Mouse (Mus musculus) forebrain, embryonic 12.5 days (tissue): ENCODE data around the gene Kctd14. TPM values are rescaled to one million over a fixed set of nuclear protein-coding genes. Genes with fewer than 3 reads are reported as not detected.

Experiments
- ATAC-seq: fragments of 200-750 bp; cut with Nextera tagmentation; 2 replicates; pipeline ENCODE4 v1.8.0; 2017; ENCODE audit warnings: moderate TSS enrichment; ENCODE audit not compliant: low FRiP score
- H3K27ac ChIP-seq: fragments of 300-500 bp; sonication (generic); 2 replicates; pipeline ENCODE4 v1.5.1; 2016; ENCODE audit warnings: mild to moderate bottlenecking
- H3K27me3 ChIP-seq: fragments of 300-500 bp; sonication (generic); 2 replicates; pipeline ENCODE4 v1.6.1; 2016; ENCODE audit warnings: mild to moderate bottlenecking
- H3K36me3 ChIP-seq: fragments of 300-500 bp; sonication (generic); replicated peaks from 2 replicates; pipeline ENCODE4 v1.6.1; 2016; ENCODE audit warnings: mild to moderate bottlenecking
- H3K4me1 ChIP-seq: fragments of 300-500 bp; sonication (generic); 2 replicates; pipeline ENCODE4 v1.6.1; 2016
- H3K4me2 ChIP-seq: fragments of 300-500 bp; sonication (generic); 2 replicates; pipeline ENCODE4 v1.6.1; 2016; ENCODE audit warnings: mild to moderate bottlenecking, moderate library complexity
- H3K4me3 ChIP-seq: fragments of 300-500 bp; sonication (generic); replicated peaks from 2 replicates; pipeline ENCODE4 v1.5.1; 2016; ENCODE audit warnings: mild to moderate bottlenecking
- H3K9ac ChIP-seq: fragments of 300-500 bp; sonication (generic); 2 replicates; pipeline ENCODE4 v1.6.1; 2016; ENCODE audit warnings: mild to moderate bottlenecking
- H3K9me3 ChIP-seq: fragments of 300-500 bp; sonication (generic); 2 replicates; pipeline ENCODE4 v1.6.1; 2016
- WGBS: fragments of 180-500 bp; shearing (Covaris S2); methylation state at CpG from one replicate; pipeline ENCODE4 v1.1.7; 2016; 5-methylcytosine and 5-hydroxymethylcytosine counted together
- polyA plus RNA-seq: library from polyadenylated mRNA; unstranded; fragments of >200 nt; fragmentation: Nextera tagmentation; extraction: Ambion mirVana; gene quantifications from 2 replicates; pipeline ENCODE4 v1.2.1, GENCODE M21; 2016

Kctd14 gene
- polyA plus RNA-seq, 1 experiment from 2014 or later = 2.0 TPM

GRCm38 (mm10) chr7:97500555-97501209, 49.6 kb downstream of the Kctd14 start:
- no peak for ATAC-seq
- H3K36me3 ChIP-seq = peaks cover 50% of the 10 kb centered on the region
- WGBS = 77% methylated on average over 5 of the region's 5 CpGs

More at GRCm38 (mm10) chr7:97500555-97501209, 49.6 kb downstream of the Kctd14 start:
- Histone ChIP-seq H3K4me1 (no peaks in the 10 kb centered on the region), H3K27me3 (no peaks in the 10 kb centered on the region), H3K4me2 (no peak overlapping the region), H3K4me3 (no peak overlapping the region), H3K27ac (no peak overlapping the region), H3K9ac (no peak overlapping the region), H3K9me3 (no peaks in the 10 kb centered on the region)

Other genes starting within 250 kb of the Kctd14 start
- gene Usp35, start 119.3 kb upstream of the Kctd14 start, polyA plus RNA-seq = 3.0 and 3.3 TPM in 2 replicates
- gene Kctd21, start 119.0 kb upstream of the Kctd14 start, polyA plus RNA-seq = 4.3 and 5.2 TPM in 2 replicates
- 35.4 and 36.4 TPM in 2 replicates for gene Alg8, start 79.7 kb upstream of the Kctd14 start, polyA plus RNA-seq
- 392 and 393 TPM in 2 replicates for gene Ndufc2, start 51.3 kb upstream of the Kctd14 start, polyA plus RNA-seq
- gene Thrsp, start 33.6 kb upstream of the Kctd14 start, polyA plus RNA-seq = 0.34 and 0.50 TPM in 2 replicates
- gene Ints4, start 29.6 kb downstream of the Kctd14 start, polyA plus RNA-seq = 57.8 and 58.3 TPM in 2 replicates
- 35.5 and 36.5 TPM in 2 replicates for gene Aamdc, start 128.2 kb downstream of the Kctd14 start, polyA plus RNA-seq
- 38.0 TPM in 2 replicates for gene Rsf1, start 128.6 kb downstream of the Kctd14 start, polyA plus RNA-seq
- gene Clns1a, start 245.3 kb downstream of the Kctd14 start, polyA plus RNA-seq = 216 and 226 TPM in 2 replicates